Mouse (Mus musculus) G1E (cell line): Measurements from ENCODE around the gene Gm11564.

Experiments used
- CTCF ChIP-seq: IDR thresholded peaks from 2 replicates; pipeline ENCODE4 v1.5.1; 2012; ENCODE audit warnings: low read depth, low read length, inconsistent platforms, mixed read lengths
- GATA1 ChIP-seq: IDR thresholded peaks from 2 replicates; pipeline ENCODE4 v1.6.1; 2012; ENCODE audit warnings: borderline replicate concordance, low read length, inconsistent platforms, mixed read lengths
- POLR2AphosphoS5 ChIP-seq: IDR thresholded peaks from 2 replicates; pipeline ENCODE4 v1.6.1; 2012; ENCODE audit warnings: low read depth, low read length, inconsistent platforms; ENCODE audit not compliant: insufficient replicate concordance

- TF ChIP-seq GATA1 (no peak), CTCF (no peak), POLR2AphosphoS5 (no peak)
These were observed 22.5 kb upstream of the Gm11564 start, which contains the start of gene 2300003K06Rik for GRCm38 (mm10) chr11:99837966-99838365.
